Mouse (Mus musculus) lung, embryonic 14.5 days (tissue): ENCODE data around the gene Slc22a23. TPM values are rescaled to one million over a fixed set of nuclear protein-coding genes. Genes with fewer than 3 reads are reported as not detected.

Source experiments
- ATAC-seq: fragments of 200-750 bp; cut with Nextera tagmentation; 2 replicates; pipeline ENCODE4 v1.8.0; 2017; ENCODE audit warnings: mild to moderate bottlenecking, moderate TSS enrichment, moderate library complexity; ENCODE audit not compliant: insufficient read depth
- DNase-seq: peaks from one replicate; pipeline ENCODE4 v3.0.0-alpha.2; 2015
- H3K27ac ChIP-seq: fragments of 300-500 bp; sonication (generic); 2 replicates; pipeline ENCODE4 v1.5.1; 2014; ENCODE audit warnings: low read depth, mild to moderate bottlenecking, moderate library complexity
- H3K27me3 ChIP-seq: fragments of 300-500 bp; sonication (generic); 2 replicates; pipeline ENCODE4 v1.6.1; 2014; ENCODE audit warnings: low read length, control low read depth; ENCODE audit not compliant: insufficient read depth
- H3K36me3 ChIP-seq: fragments of 300-500 bp; sonication (generic); 2 replicates; pipeline ENCODE4 v1.6.1; 2014; ENCODE audit warnings: control low read depth; ENCODE audit not compliant: insufficient read depth
- H3K4me1 ChIP-seq: fragments of 300-500 bp; sonication (generic); 2 replicates; pipeline ENCODE4 v1.6.1; 2014; ENCODE audit warnings: antibody characterized with exemption, control low read depth; ENCODE audit not compliant: insufficient read depth
- H3K4me2 ChIP-seq: fragments of 300-500 bp; sonication (generic); 2 replicates; pipeline ENCODE4 v1.6.1; 2014; ENCODE audit warnings: mild to moderate bottlenecking
- H3K4me3 ChIP-seq: fragments of 300-500 bp; sonication (generic); 2 replicates; pipeline ENCODE4 v1.5.1; 2014; ENCODE audit warnings: low read depth, low read length
- H3K9ac ChIP-seq: fragments of 300-500 bp; sonication (generic); 2 replicates; pipeline ENCODE4 v1.6.1; 2014
- H3K9me3 ChIP-seq: fragments of 300-500 bp; sonication (generic); 2 replicates; pipeline ENCODE4 v1.6.1; 2016; ENCODE audit warnings: low read depth, low read length, control low read depth
- CTCF ChIP-seq: IDR thresholded peaks from 2 replicates; pipeline ENCODE4 v1.5.1; 2016; ENCODE audit warnings: antibody characterized with exemption, low read depth
- WGBS: fragments of 180-500 bp; shearing (Covaris S2); extraction: QIAGEN DNeasy Blood & Tissue Kit; methylation state at CpG from one replicate; pipeline ENCODE4 v1.1.7; 2014; 5-methylcytosine and 5-hydroxymethylcytosine counted together
- polyA plus RNA-seq: library from polyadenylated mRNA; unstranded; fragments of >200 nt; fragmentation: Nextera tagmentation; extraction: Ambion mirVana; gene quantifications from 2 replicates; pipeline ENCODE4 v1.2.1, GENCODE M21; 2014

Slc22a23 gene
- polyA plus RNA-seq, 1 experiment from 2014 or later = 7.5 TPM

DNA sequence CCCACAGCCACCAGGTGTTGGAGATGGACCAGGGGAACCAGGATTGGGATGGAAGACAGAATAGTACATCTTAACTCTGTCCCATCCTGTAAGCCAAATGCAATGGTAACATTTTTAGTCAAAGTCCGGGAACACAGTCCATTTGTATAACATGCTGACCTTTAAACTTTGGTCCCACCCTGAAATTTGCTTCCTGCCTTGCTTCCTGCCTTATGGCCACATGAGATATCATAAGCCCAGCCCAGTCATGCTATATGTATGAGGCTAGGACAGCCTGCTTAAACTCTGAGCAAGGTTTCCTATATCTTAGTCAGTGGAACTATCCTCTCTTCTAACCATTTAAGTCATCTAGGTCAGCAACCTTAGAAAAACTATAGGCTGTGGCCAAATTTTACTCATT lies 70.1 kb downstream of the Slc22a23 start:
- Histone ChIP-seq H3K9ac (no peak overlapping the region), H3K9me3 (no peaks in the 10 kb centered on the region), H3K4me1 (peaks cover 4% of the 10 kb centered on the region; the same call in 1 of the 2 replicates), H3K27ac (no peak overlapping the region), H3K4me2 (no peak overlapping the region), H3K4me3 (no peak overlapping the region), H3K36me3 (no peaks in the 10 kb centered on the region), H3K27me3 (no peaks in the 10 kb centered on the region)
- no peak for ATAC-seq
- no peak for DNase-seq
- 79% methylated on average over 1 of the region's 1 CpGs for WGBS
- no peak for TF ChIP-seq CTCF

GRCm38 (mm10) chr13:34274417-34274816 lies 70.6 kb downstream of the Slc22a23 start:
- Histone ChIP-seq H3K27ac (no peak overlapping the region), H3K9me3 (no peaks in the 10 kb centered on the region), H3K9ac (no peak overlapping the region), H3K36me3 (no peaks in the 10 kb centered on the region), H3K27me3 (no peaks in the 10 kb centered on the region), H3K4me1 (peaks cover 4% of the 10 kb centered on the region; the same call in 1 of the 2 replicates), H3K4me3 (no peak overlapping the region), H3K4me2 (no peak overlapping the region)
- no peak for DNase-seq
- 99% methylated on average over 2 of the region's 2 CpGs for whole genome bisulfite sequencing
- ATAC-seq = no peak
- TF ChIP-seq CTCF = no peak

DNA sequence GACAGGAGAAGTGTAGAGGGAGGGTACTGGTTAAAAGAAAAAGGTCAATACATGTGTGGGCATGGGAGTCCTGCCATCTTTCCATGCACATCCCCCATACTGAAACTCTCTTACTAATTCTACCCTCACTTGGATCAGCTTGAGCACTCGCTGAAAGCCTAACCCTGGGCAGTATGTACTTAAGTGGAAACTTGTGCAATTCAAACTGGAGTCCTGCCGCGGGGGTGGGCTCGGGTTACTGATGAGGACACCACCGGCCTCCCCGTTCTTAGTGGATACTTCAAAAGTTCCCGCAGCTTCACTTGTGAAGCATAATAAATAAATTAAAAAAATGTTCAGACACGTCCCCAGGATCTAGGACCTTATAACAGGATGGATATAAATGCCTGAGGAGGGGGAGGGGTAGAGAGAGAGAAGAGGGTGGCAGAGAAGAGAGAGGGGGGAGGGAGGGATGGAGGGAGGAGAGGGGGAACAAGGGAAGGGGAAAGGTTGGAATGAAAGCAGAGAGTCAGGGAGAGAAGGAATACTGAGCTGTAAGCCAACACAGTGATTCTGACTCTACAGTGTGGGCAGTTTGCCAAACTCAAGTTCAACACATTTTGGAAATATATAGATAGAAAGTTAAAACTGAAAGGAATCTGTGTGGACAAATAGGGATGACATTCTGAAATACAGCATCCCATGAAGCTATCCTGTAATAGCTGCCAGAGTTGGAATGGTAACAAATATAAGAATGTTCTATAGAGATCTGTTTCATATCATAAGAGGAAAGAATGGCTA lies 72.5 kb downstream of the Slc22a23 start:
- Histone ChIP-seq H3K27ac (no peak overlapping the region), H3K27me3 (no peaks in the 10 kb centered on the region), H3K4me2 (0 out of 2 replicates have a peak overlapping the region, but pooled peaks have one; percentile 2), H3K4me1 (peaks cover 4% of the 10 kb centered on the region; the same call in 1 of the 2 replicates), H3K9me3 (no peaks in the 10 kb centered on the region), H3K4me3 (no peak overlapping the region), H3K9ac (no peak overlapping the region), H3K36me3 (no peaks in the 10 kb centered on the region)
- ATAC-seq (peak; percentile 66; the same call in 1 of the 2 replicates), DNase-seq (peak; percentile 75)
- TF ChIP-seq CTCF = no peak
- WGBS = 16% methylated on average over 8 of the region's 8 CpGs

- WGBS = 63% methylated on average over 2 of the region's 2 CpGs
- no peak for TF ChIP-seq CTCF
- Histone ChIP-seq H3K27ac (no peak overlapping the region), H3K4me2 (no peak overlapping the region), H3K9me3 (no peaks in the 10 kb centered on the region), H3K4me1 (peaks cover 4% of the 10 kb centered on the region; the same call in 1 of the 2 replicates), H3K27me3 (no peaks in the 10 kb centered on the region), H3K36me3 (no peaks in the 10 kb centered on the region), H3K9ac (no peak overlapping the region), H3K4me3 (no peak overlapping the region)
- ATAC-seq (no peak; the same call in 1 of the 2 replicates), DNase-seq (no peak)
Observed at GRCm38 (mm10) chr13:34271665-34272064, 73.3 kb downstream of the Slc22a23 start.

- no peak overlapping the region for H3K9ac ChIP-seq
- no peaks in the 10 kb centered on the region for H3K9me3 ChIP-seq
- H3K4me2 ChIP-seq = no peak overlapping the region
- H3K27ac ChIP-seq = no peak overlapping the region
- H3K36me3 ChIP-seq = no peaks in the 10 kb centered on the region
- no peaks in the 10 kb centered on the region for H3K27me3 ChIP-seq
- 79% methylated on average over 5 of the region's 5 CpGs for WGBS
- no peak overlapping the region for H3K4me3 ChIP-seq
- no peak for TF ChIP-seq CTCF
- ATAC-seq (no peak), DNase-seq (no peak)
- H3K4me1 ChIP-seq = peaks cover 4% of the 10 kb centered on the region; the same call in 1 of the 2 replicates
Observed at GRCm38 (mm10) chr13:34270886-34271602, 73.9 kb downstream of the Slc22a23 start.

DNA sequence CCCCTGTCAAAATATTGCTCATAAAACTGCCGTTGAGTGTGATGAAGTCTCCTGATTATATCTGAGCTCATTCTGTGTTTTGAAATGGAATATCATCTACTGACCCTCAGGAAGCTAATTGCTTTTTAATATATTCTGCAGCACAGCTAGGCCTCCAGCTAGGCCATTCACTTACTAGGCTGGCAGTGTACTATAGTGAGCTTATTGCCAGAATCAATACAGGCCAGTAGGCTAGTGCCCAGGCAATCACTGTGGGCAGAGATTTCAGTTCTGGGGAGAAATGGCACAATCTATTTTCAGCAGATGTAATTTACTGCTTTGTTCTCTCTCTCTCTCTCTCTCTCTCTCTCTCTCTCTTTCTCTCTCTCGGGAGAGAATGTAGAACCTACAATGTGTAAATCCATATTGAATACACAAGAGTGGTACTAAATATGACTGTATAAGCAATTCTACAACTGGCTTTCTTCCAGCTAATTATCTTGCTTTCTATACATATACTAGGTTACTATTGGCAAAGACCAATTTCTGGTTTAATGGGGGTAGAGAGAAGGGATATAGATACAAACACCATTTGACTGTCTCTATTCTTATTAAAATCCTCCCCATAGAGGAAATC lies 75.5 kb downstream of the Slc22a23 start:
- Histone ChIP-seq H3K4me3 (no peak overlapping the region), H3K36me3 (no peaks in the 10 kb centered on the region), H3K27ac (no peak overlapping the region), H3K9ac (no peak overlapping the region), H3K9me3 (no peaks in the 10 kb centered on the region), H3K27me3 (no peaks in the 10 kb centered on the region), H3K4me1 (peaks cover 4% of the 10 kb centered on the region; the same call in 1 of the 2 replicates), H3K4me2 (no peak overlapping the region)
- no peak for TF ChIP-seq CTCF
- 66% methylated on average over 2 of the region's 2 CpGs for WGBS
- ATAC-seq = no peak
- DNase-seq = no peak
